Mouse (Mus musculus): Measurements from ENCODE around the gene Gm21969. TPM values are rescaled to one million over a fixed set of nuclear protein-coding genes. Genes with fewer than 3 reads are reported as not detected.

The Gm21969 gene
- total and polyA plus RNA-seq, 2 experiments from 2014 or later, result not detected

DNA sequence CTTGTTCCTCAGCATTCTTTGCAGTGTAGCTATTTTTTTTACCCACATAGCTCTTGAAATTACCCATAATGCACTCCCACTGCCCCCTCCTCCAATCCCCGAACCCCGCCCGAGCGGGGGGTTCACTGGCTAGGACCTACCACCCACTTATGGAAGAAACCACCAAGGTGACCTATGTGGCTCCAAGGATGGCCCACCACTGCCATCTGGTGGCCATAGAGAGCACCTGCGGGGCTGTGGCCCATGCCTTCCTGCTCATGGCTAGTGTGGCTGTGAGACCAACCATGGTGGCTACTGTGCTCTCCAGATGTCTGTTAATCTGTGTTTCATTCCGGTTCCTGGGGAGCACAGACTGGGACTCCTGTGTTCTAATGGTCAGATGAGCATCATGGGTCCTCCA lies 66.9 kb downstream of the Gm21969 start:
- H3K27me3 ChIP-seq (ENCODE audit: insufficient read depth, low read length), result no peaks in the 10 kb centered on the region
- 24% methylated on average over 6 of the region's 6 CpGs for WGBS
- H3K9ac ChIP-seq, result no peak overlapping the region
- H3K9me3 ChIP-seq (ENCODE audit: low read length), result no peaks in the 10 kb centered on the region
- H3K27ac ChIP-seq (ENCODE audit: low read depth, low read length), result no peak overlapping the region
- ATAC-seq, result no peak; the same call in 1 of the 2 replicates
- DNase-seq, result peak; percentile 68
- H3K4me3 ChIP-seq (ENCODE audit: low read depth, low read length), result no peak overlapping the region
- H3K36me3 ChIP-seq (ENCODE audit: insufficient read depth), result no peaks in the 10 kb centered on the region
- H3K4me2 ChIP-seq (ENCODE audit: low read depth), result no peak overlapping the region
- peak; percentile 85 for TF ChIP-seq CTCF (IDR thresholded peaks at IDR 0.05; ENCODE audit: low read depth)
- H3K4me1 ChIP-seq (ENCODE audit: insufficient read depth), result no peaks in the 10 kb centered on the region

DNA sequence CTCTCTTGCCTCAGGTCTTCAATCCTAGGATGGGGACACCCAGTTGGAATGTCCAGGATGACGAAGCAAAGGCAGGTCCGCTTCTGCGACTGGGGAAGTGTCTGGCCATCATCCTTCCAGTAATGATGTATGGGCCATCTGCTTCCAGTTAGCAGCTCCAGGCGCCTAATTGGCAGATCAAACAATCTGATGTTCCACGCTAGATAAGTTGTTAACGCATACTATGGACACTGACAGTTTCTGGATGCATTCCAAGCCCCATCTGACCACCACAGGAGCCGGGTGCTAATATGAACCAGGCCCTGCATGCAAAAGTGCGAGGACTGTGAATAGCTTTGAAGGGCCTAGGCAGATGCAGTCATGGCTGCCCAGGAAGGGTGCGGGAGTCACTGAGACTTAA lies 72.7 kb downstream of the Gm21969 start:
- Histone ChIP-seq H3K27me3 (ENCODE audit: insufficient read depth, low read length) (no peaks in the 10 kb centered on the region), H3K9me3 (ENCODE audit: low read length) (no peaks in the 10 kb centered on the region), H3K4me1 (ENCODE audit: insufficient read depth) (no peaks in the 10 kb centered on the region), H3K36me3 (ENCODE audit: insufficient read depth) (no peaks in the 10 kb centered on the region), H3K27ac (ENCODE audit: low read depth, low read length) (no peak overlapping the region), H3K4me3 (ENCODE audit: low read depth, low read length) (no peak overlapping the region), H3K4me2 (ENCODE audit: low read depth) (no peak overlapping the region), H3K9ac (no peak overlapping the region)
- DNase-seq (peak; percentile 15), ATAC-seq (no peak)
- no peak for TF ChIP-seq CTCF (IDR thresholded peaks at IDR 0.05; ENCODE audit: low read depth)
- WGBS, result 48% methylated on average over 9 of the region's 9 CpGs

DNA sequence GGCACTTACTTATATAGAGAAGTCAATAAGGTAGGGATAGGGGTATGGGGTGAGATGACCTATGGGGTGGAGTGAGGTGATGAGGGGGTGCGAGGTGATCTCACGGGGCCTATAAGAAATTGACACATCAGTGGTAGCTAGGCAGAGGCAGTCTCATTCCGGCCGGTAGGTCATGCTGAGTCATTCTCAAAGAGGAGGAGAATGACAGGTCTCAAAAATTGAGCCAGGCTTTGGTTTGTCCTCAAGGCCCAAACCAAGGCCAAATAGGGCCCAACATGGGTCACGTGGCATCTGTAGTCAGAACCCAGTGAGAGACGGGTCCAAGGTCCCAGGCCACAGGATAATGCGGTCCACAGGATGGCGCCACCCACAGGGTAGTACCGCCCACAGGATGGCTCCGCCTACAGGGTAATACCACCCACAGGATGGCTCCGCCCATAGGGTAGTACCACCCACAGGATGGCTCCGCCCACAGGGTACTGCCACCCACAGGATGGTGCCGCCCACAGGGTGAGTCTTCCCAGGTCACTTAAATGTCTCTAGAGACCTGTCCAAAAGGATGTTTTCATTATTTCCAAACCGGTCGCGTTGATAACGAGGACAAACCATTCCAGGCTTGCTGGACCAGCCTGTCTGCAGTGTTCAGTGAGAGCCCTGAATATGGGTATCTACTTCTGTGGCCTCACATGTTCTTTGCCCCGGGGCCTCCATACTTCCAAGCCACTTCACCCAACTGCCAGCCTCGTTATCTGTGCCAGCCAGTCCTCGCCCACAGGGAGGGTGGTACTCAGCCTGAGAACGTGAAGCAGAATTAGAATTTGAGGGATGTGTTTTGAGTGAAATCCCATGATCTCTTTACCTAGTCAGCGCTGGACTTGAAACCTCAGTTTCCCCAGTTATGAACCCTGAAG lies 81.0 kb downstream of the Gm21969 start:
- 77% methylated on average over 22 of the region's 22 CpGs for whole genome bisulfite sequencing
- Histone ChIP-seq H3K9me3 (ENCODE audit: low read length) (0 out of 2 replicates have a peak, but pooled peaks cover 4% of the 10 kb centered on the region), H3K4me3 (ENCODE audit: low read depth, low read length) (no peak overlapping the region), H3K9ac (no peak overlapping the region), H3K27ac (ENCODE audit: low read depth, low read length) (no peak overlapping the region), H3K27me3 (ENCODE audit: insufficient read depth, low read length) (no peaks in the 10 kb centered on the region), H3K4me1 (ENCODE audit: insufficient read depth) (no peaks in the 10 kb centered on the region), H3K36me3 (ENCODE audit: insufficient read depth) (no peaks in the 10 kb centered on the region), H3K4me2 (ENCODE audit: low read depth) (no peak overlapping the region)
- DNase-seq (no peak), ATAC-seq (no peak)
- no peak for TF ChIP-seq CTCF (IDR thresholded peaks at IDR 0.05; ENCODE audit: low read depth)

DNA sequence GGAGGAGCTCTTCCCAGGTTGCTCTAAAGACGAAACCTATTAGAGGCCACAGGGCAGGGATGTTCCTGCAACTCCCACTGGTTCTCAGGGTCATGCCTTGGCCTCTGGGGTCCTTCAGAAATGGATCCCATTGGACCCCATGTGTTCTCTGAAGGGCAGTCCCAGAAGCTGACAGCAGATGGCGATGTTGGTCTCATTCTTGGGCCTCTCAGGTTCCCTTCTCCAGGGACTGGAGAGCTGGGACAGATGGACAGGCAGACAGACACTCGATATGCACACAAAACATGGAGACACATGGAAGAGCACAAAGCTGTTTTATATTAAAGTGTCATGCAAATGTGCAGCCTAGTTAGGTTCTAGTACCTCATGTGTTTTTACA lies 81.6 kb downstream of the Gm21969 start:
- Histone ChIP-seq H3K27ac (ENCODE audit: low read depth, low read length) (no peak overlapping the region), H3K36me3 (ENCODE audit: insufficient read depth) (no peaks in the 10 kb centered on the region), H3K4me3 (ENCODE audit: low read depth, low read length) (no peak overlapping the region), H3K4me1 (ENCODE audit: insufficient read depth) (no peaks in the 10 kb centered on the region), H3K9me3 (ENCODE audit: low read length) (0 out of 2 replicates have a peak, but pooled peaks cover 4% of the 10 kb centered on the region), H3K4me2 (ENCODE audit: low read depth) (no peak overlapping the region), H3K9ac (no peak overlapping the region), H3K27me3 (ENCODE audit: insufficient read depth, low read length) (no peaks in the 10 kb centered on the region)
- DNase-seq (peak; percentile 81), ATAC-seq (no peak)
- peak; percentile 85 for TF ChIP-seq CTCF (IDR thresholded peaks at IDR 0.05; ENCODE audit: low read depth)
- WGBS, result 14% methylated on average over 3 of the region's 3 CpGs

DNA sequence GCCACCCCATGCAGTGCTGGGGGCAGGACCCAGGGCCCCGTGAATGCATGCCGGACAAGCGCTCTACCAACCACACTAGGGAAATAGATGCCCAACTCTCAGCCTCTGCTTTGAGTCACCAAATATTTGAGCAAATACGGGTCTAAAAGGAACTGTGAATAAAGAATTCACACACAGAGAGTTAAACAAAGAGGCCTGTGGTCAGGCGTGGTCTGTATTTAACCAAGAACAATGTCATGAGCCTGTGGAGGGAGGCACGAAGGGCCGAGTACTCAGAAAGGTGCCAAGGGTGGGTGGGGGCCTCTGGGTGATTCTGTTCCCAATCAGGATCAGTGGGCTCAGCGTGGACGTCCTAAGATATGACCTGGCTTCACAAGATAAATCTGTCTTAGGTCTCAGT lies 85.1 kb downstream of the Gm21969 start:
- 46% methylated on average over 9 of the region's 9 CpGs for WGBS
- Histone ChIP-seq H3K4me2 (ENCODE audit: low read depth) (no peak overlapping the region), H3K36me3 (ENCODE audit: insufficient read depth) (no peaks in the 10 kb centered on the region), H3K4me3 (ENCODE audit: low read depth, low read length) (no peak overlapping the region), H3K27ac (ENCODE audit: low read depth, low read length) (no peak overlapping the region), H3K9ac (no peak overlapping the region), H3K27me3 (ENCODE audit: insufficient read depth, low read length) (no peaks in the 10 kb centered on the region), H3K9me3 (ENCODE audit: low read length) (no peaks in the 10 kb centered on the region), H3K4me1 (ENCODE audit: insufficient read depth) (no peaks in the 10 kb centered on the region)
- TF ChIP-seq CTCF (IDR thresholded peaks at IDR 0.05; ENCODE audit: low read depth), result no peak
- no peak for DNase-seq
- no peak for ATAC-seq

- WGBS, result 27% methylated on average over 7 of the region's 7 CpGs
- no peaks in the 10 kb centered on the region for H3K36me3 ChIP-seq (ENCODE audit: insufficient read depth)
- no peaks in the 10 kb centered on the region for H3K9me3 ChIP-seq (ENCODE audit: low read length)
- no peak overlapping the region for H3K9ac ChIP-seq
- H3K4me2 ChIP-seq (ENCODE audit: low read depth), result no peak overlapping the region
- no peak overlapping the region for H3K4me3 ChIP-seq (ENCODE audit: low read depth, low read length)
- H3K27ac ChIP-seq (ENCODE audit: low read depth, low read length), result no peak overlapping the region
- DNase-seq (no peak), ATAC-seq (no peak)
- no peaks in the 10 kb centered on the region for H3K4me1 ChIP-seq (ENCODE audit: insufficient read depth)
- no peaks in the 10 kb centered on the region for H3K27me3 ChIP-seq (ENCODE audit: insufficient read depth, low read length)
- TF ChIP-seq CTCF (IDR thresholded peaks at IDR 0.05; ENCODE audit: low read depth), result no peak
These were observed 86.8 kb downstream of the Gm21969 start for GRCm38 (mm10) chr4:139689627-139690269.

DNA sequence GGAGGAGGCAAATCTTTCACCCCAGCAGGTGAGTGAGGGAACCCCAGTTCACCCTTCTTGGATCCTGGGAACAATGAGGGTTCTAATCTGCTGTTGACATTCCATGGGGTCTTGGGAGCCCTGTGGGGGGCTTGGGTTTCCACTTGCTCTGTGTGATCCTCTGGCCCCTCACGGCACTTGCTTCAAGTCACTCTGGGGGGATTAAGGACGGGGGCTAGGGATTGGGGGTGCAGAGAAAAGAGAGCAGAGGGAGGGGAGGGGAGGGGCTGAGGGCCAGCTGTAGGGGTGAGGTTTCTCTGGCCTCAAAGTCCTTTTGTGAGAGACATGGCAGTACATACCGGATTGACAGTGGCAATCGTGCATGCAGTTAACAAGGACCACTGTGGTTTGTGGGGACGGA lies 90.3 kb downstream of the Gm21969 start:
- whole genome bisulfite sequencing, result 15% methylated on average over 5 of the region's 5 CpGs
- Histone ChIP-seq H3K27me3 (ENCODE audit: insufficient read depth, low read length) (no peaks in the 10 kb centered on the region), H3K27ac (ENCODE audit: low read depth, low read length) (no peak overlapping the region), H3K4me1 (ENCODE audit: insufficient read depth) (no peaks in the 10 kb centered on the region), H3K9ac (no peak overlapping the region), H3K4me3 (ENCODE audit: low read depth, low read length) (no peak overlapping the region), H3K36me3 (ENCODE audit: insufficient read depth) (no peaks in the 10 kb centered on the region), H3K9me3 (ENCODE audit: low read length) (no peaks in the 10 kb centered on the region), H3K4me2 (ENCODE audit: low read depth) (no peak overlapping the region)
- DNase-seq, result no peak
- ATAC-seq, result no peak
- no peak for TF ChIP-seq CTCF (IDR thresholded peaks at IDR 0.05; ENCODE audit: low read depth)

All from forebrain, postnatal 0 days (tissue).